Mouse (Mus musculus): ENCODE measurements at regions not wholly inside any gene's neighbourhood (a gene's known extent, or its start where the extent isn't known, plus 50 kb on each side); places are given as distances from the start of the nearest gene placed in this dataset.
"Not testable (repeated sequence)": the region's sequence is repeated elsewhere in the genome, so short reads cannot be mapped to it uniquely, and the experiment has no call there.

- DNase-seq (ENCODE audit: low spot score): peak; percentile 31
Observed at GRCm38 (mm10) chr15:91916946-91917345, 78.9 kb downstream of the Smgc start.

GRCm38 (mm10) chr15:91917877-91918276 lies 79.8 kb downstream of the Smgc start:
- DNase-seq (ENCODE audit: low spot score): no peak

GRCm38 (mm10) chr15:91924542-91924941 lies 86.5 kb downstream of the Smgc start:
- no peak for DNase-seq (ENCODE audit: low spot score)

- no peak for DNase-seq (ENCODE audit: low spot score)
Observed at GRCm38 (mm10) chr15:91927492-91927891, 89.4 kb downstream of the Smgc start.

- no peak for DNase-seq (ENCODE audit: low spot score)
Observed at GRCm38 (mm10) chr15:91928511-91928910, 90.4 kb downstream of the Smgc start.

- no peak for DNase-seq (ENCODE audit: low spot score)
Observed at GRCm38 (mm10) chr15:91957273-91957672, 93.7 kb upstream of the Cntn1 start.

GRCm38 (mm10) chr15:91965172-91965571 lies 85.8 kb upstream of the Cntn1 start:
- no peak for DNase-seq (ENCODE audit: low spot score)

- DNase-seq (ENCODE audit: low spot score): peak; percentile 65
Observed at GRCm38 (mm10) chr15:91969378-91969777, 81.6 kb upstream of the Cntn1 start.

- no peak for DNase-seq (ENCODE audit: low spot score)
Observed at GRCm38 (mm10) chr15:91971411-91971810, 79.6 kb upstream of the Cntn1 start.

- no peak for DNase-seq (ENCODE audit: low spot score)
Observed at GRCm38 (mm10) chr15:91971846-91972245, 79.1 kb upstream of the Cntn1 start.

GRCm38 (mm10) chr15:91975606-91976005 lies 75.4 kb upstream of the Cntn1 start:
- DNase-seq (ENCODE audit: low spot score): no peak

- DNase-seq (ENCODE audit: low spot score): not testable (repeated sequence)
Observed at GRCm38 (mm10) chr15:91983186-91983585, 67.8 kb upstream of the Cntn1 start.

- no peak for DNase-seq (ENCODE audit: low spot score)
Observed at GRCm38 (mm10) chr15:92000086-92000485, 50.9 kb upstream of the Cntn1 start.

Measured in left cerebral cortex, adult 11 months (tissue).